20 mouse cellular contexts compared by ENCODE assay signal in the genomic region with DNA sequence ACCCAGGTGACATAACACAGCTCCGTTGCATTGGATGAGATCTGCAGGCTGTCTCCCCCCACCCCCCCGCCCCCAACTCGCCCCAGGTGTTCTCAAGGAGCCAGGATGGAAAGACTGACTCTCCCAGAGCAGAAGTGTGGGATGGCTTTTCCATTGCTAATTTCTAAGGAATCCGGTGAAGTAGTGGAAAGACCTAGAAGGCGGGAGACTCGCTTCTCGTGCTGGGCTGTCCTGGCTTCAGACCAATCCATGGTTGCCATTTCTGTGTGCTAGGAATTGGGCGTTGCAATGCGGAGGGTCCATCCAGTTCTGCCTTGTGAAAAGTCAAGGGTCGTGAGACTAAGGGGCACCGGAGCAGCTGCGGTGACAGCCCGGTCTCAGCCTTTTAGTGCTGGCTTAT. TPM values are rescaled to one million over a fixed set of nuclear protein-coding genes. Genes with fewer than 3 reads are reported as not detected.
"Had no signal": no experiment of that assay in that cellular context is flagged by ENCODE, and none has a peak within 500 bp of the region (broad histone marks: within the 10 kb centered on the region; RNA-seq: fewer than 3 reads in every experiment).

No protein-coding gene starts in this region.

- DNase-seq: gastrocnemius, postnatal 14 days; heart, adult 18-20 months; heart, postnatal 10 days; heart, postnatal 4 days; kidney, adult 18-20 months; kidney, adult 8-10 months; kidney, postnatal 10 days; kidney, postnatal 25 days; kidney, postnatal 4 days; liver; liver, embryonic 13.5 days had no signal

- H3K27ac ChIP-seq: heart, embryonic 10.5 days; hindbrain, embryonic 10.5 days; hindbrain, embryonic 12.5 days; hindbrain, embryonic 14.5 days; intestine, embryonic 15.5 days; layer of hippocampus, adult 2 months; left cerebral cortex, adult 2 months; liver, embryonic 13.5 days had no signal

- H3K4me3 ChIP-seq: heart, embryonic 10.5 days; heart, embryonic 12.5 days; hindbrain, embryonic 10.5 days; hindbrain, embryonic 12.5 days; intestine, embryonic 15.5 days; layer of hippocampus, adult 2 months; left cerebral cortex, adult 2 months; liver, embryonic 13.5 days had no signal

RNA-seq across cellular contexts. Expression of a gene that starts 39.9 kb away (rescaled TPM):
- total RNA-seq: granulocyte monocyte progenitor cell, adult 5-6 weeks had no signal
